Mouse (Mus musculus) brain, embryonic 14.5 days (tissue): ENCODE measurements around the gene Bcor.

ENCODE experiments used
- CTCF ChIP-seq: fragments of 200-500 bp; IDR thresholded peaks from 2 replicates; pipeline ENCODE4 v1.5.1; 2012; ENCODE audit warnings: inconsistent platforms, mild to moderate bottlenecking, moderate library complexity, borderline replicate concordance; ENCODE audit not compliant: insufficient read depth, insufficient read length; ENCODE audit errors: extremely low read depth
- POLR2A ChIP-seq: fragments of 200-500 bp; IDR thresholded peaks from 2 replicates; pipeline ENCODE4 v1.6.1; 2012; ENCODE audit warnings: mild to moderate bottlenecking, inconsistent platforms, borderline replicate concordance; ENCODE audit not compliant: poor library complexity, insufficient read depth, insufficient read length, severe bottlenecking; ENCODE audit errors: extremely low read depth

DNA sequence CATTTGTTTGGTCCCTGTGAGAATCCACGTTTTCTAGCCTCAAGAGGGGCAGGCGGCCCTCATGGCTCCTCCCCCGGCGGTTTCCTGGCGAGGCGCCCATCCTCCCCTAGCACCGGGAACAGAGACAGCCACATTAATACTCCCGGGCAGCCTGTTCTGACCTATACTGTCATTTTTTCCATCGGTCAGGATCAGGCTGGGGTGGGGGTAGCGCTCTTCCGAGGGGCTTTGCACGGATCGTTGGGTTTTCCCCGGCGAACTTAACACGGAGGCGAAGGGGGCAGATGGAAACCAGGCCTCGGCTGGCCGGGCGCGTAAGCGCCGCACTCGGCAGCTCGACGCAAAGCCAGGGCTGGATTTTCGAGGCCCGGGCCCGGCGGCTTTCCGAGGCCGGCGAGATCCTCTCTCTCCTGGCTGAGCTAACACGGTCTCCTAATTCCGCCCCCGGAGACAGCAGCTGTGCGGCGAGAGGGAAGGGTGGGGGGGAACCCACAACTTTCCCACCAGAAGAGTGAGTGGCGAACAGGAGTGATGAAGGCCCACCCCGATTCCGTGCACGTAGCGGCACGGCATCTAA, 1.8 kb downstream of the Bcor start:
- TF ChIP-seq CTCF (no peak), POLR2A (no peak)
